Mouse (Mus musculus): ENCODE data around the gene Gstt3. TPM values are rescaled to one million over a fixed set of nuclear protein-coding genes. Genes with fewer than 3 reads are reported as not detected.
A peak's percentile ranks its signal among the peaks of the same experiment; 100 is the strongest.

Gstt3 gene
- polyA plus RNA-seq, 1 experiment from 2014 or later, result 0.45 TPM

DNA sequence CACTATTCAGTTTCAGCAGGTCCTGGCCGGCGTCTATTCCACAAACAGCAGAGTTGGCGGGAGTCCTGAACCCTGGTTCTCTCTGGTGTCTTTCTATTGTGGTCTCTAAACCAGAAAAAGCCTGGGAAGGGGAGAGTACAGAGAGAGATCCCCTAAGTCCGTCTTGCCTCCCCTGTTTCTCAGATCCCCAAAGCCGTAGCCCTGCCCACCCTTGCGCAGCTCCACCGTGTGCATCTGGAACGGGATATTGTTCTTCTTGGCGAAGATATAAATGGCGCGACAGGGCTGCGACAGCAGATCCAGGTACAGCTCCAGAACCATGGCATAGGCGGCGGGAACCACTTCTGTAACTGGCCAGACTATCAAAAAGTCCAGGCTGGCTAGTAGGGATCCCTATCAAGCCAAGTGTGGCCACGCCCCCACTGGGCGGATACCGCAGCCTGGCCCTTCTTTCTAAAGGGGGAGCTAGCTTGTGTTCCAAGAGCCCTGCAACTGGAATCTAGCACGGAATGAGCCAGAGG is 17.0 kb upstream of the Gstt3 start, which contains the start of gene Gstt1:
Gene Gstt1 (minus strand): TSS at position 409 of the 521 bp plus-strand sequence.
- no peaks in the 10 kb centered on the region for H3K9me3 ChIP-seq (replicated peaks)
- WGBS, result 1% methylated on average over 18 of the region's 18 CpGs
- peaks cover 19% of the 10 kb centered on the region for H3K4me1 ChIP-seq
- H3K27ac ChIP-seq, result no peak within 1 kb of the TSS
- peak within 1 kb of the TSS; percentile 47 for H3K4me3 ChIP-seq
- H3K9ac ChIP-seq, result peak within 1 kb of the TSS; percentile 58
- H3K36me3 ChIP-seq (ENCODE audit: poor library complexity, severe bottlenecking), result no peaks in the 10 kb centered on the region
- H3K4me2 ChIP-seq, result peak within 1 kb of the TSS; percentile 78
- ATAC-seq, result peak; percentile 70
- peaks cover 7% of the 10 kb centered on the region; the same call in 1 of the 2 replicates for H3K27me3 ChIP-seq

DNA sequence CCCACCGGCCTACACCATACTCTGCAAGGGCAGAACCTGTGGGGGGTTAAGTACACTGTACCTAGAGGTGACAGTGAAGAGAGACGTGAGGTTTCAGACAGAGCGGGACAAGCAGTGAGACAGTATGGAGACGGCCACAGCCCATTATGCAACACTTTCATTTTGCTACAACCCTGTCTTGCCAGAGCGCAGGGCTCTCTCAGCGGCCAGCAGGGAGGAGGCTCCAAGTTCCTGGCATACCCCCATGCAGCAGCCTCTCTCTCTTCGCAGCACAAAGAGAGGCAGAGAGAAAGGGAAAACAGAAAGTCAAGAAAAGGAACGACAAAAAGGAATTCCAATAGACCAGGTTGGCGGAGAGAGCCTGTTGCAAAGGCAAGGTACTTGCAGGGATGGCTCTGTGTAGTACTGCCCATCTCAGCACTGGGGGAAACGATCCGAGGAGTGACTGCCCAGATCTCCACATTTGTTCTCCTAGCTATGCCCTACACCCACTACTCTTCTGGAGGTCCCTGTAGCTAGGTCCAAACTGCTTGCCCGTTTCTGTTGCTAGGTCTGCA is 16.5 kb upstream of the Gstt3 start:
- Histone ChIP-seq H3K27ac (no peak overlapping the region), H3K36me3 (ENCODE audit: poor library complexity, severe bottlenecking) (no peaks in the 10 kb centered on the region), H3K4me2 (peak overlapping the region; percentile 78), H3K27me3 (peaks cover 7% of the 10 kb centered on the region; the same call in 1 of the 2 replicates), H3K9me3 (replicated peaks) (no peaks in the 10 kb centered on the region), H3K4me3 (peak overlapping the region; percentile 47), H3K9ac (peak overlapping the region; percentile 58), H3K4me1 (peaks cover 19% of the 10 kb centered on the region)
- ATAC-seq, result peak; percentile 81
- under 1% methylated on average over 12 of the region's 12 CpGs for WGBS

DNA sequence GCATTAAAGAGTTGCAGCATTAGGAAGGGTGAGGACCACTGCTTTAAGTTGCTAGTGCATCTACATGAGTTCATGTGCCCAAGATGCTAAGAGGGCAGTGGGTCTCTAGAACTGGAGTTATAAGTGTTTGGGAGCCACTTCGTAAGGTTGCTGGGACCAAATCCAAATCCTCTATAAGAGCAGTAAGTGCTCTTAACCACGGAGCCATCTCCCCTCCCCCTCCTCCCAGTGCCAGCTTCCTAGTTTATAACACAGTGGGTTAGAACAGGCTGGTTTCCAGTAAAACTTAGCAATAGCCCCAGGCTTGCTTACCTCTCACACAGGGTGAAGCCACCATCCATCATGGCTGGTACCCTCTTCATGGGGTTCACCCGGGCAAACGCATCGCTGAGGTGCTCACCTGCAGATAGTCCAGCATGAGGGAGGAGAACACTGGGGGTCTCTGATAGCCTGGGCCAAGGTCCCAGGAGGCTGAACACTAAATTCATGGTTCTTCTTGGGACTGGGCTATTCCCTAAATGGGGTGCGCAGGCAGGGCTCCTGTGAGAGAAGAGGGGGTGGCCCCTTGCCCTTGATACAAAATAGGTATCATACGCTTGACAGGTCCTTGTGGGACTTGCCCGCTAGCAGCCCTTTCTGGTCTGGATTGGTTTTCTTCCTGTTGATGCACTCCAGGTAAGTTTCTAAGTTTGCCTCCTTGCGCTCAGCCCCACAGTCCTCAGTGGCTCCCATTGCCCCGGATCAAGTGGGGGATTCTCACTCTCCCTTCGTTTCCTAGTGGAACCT is 15.7 kb upstream of the Gstt3 start:
- ATAC-seq, result peak; percentile 13; the same call in 1 of the 2 replicates
- WGBS, result 47% methylated on average over 11 of the region's 11 CpGs

DNA sequence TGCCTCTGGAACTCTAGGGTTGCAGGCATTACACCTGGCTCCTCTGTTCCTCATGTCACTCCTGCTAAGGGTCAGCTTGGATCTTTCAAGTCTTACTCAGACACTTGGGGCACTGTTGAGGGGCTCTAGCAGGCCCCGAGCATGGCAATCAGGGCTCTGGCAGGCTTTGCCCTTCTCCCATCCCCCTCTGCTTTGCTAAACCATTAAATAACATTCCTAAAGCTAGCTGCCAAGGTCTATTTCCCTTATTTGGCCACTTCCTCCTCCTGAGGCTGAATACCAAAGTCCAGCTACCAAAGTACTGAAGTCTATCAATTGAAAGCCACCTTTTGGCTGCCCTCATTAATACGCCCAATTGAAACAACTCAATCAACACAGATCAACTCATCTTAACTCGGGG is 13.7 kb upstream of the Gstt3 start:
- H3K27me3 ChIP-seq, result peaks cover 7% of the 10 kb centered on the region; the same call in 1 of the 2 replicates
- H3K27ac ChIP-seq, result no peak overlapping the region
- H3K4me1 ChIP-seq, result peaks cover 19% of the 10 kb centered on the region
- H3K36me3 ChIP-seq (ENCODE audit: poor library complexity, severe bottlenecking), result no peaks in the 10 kb centered on the region
- no peak overlapping the region for H3K4me2 ChIP-seq
- no peaks in the 10 kb centered on the region for H3K9me3 ChIP-seq (replicated peaks)
- H3K9ac ChIP-seq, result no peak overlapping the region
- 20% methylated on average over 3 of the region's 3 CpGs for WGBS
- H3K4me3 ChIP-seq, result no peak overlapping the region
- no peak for ATAC-seq

More for the DNA sequence above, 15.7 kb upstream of the Gstt3 start:
- no peaks in the 10 kb centered on the region for H3K36me3 ChIP-seq (ENCODE audit: poor library complexity, severe bottlenecking)
- H3K4me3 ChIP-seq, result peak overlapping the region; percentile 47
- peak overlapping the region; percentile 78 for H3K4me2 ChIP-seq
- peaks cover 19% of the 10 kb centered on the region for H3K4me1 ChIP-seq
- H3K27ac ChIP-seq, result no peak overlapping the region
- no peaks in the 10 kb centered on the region for H3K9me3 ChIP-seq (replicated peaks)
- 0 out of 2 replicates have a peak overlapping the region, but pooled peaks have one; percentile 58 for H3K9ac ChIP-seq
- peaks cover 7% of the 10 kb centered on the region; the same call in 1 of the 2 replicates for H3K27me3 ChIP-seq

DNA sequence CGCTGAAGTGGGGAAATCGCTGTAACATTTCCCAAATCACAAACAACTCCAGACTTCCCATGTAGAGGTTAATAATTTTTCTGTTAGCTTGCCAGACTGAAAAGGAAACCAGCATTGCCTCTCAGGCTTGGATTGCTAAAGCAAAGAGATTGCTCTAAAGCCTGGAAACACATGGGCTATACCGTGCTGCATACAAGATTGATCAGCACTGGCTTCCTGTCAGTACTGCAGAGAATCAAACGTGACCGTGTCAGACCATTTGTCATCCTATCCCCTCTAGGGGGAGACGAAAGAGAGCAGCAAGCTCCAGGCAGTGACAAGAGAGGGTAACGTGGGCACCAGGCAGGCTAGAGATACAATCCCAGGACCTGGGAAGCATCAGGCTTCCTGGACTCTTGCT is 9.6 kb upstream of the Gstt3 start:
- Histone ChIP-seq H3K27ac (no peak overlapping the region), H3K27me3 (no peaks in the 10 kb centered on the region), H3K9ac (0 out of 2 replicates have a peak overlapping the region, but pooled peaks have one; percentile 13), H3K4me3 (no peak overlapping the region), H3K9me3 (replicated peaks) (no peaks in the 10 kb centered on the region), H3K4me1 (peaks cover 3% of the 10 kb centered on the region; the same call in 1 of the 2 replicates), H3K36me3 (ENCODE audit: poor library complexity, severe bottlenecking) (no peaks in the 10 kb centered on the region), H3K4me2 (no peak overlapping the region)
- WGBS, result 28% methylated on average over 7 of the region's 7 CpGs
- ATAC-seq, result no peak

DNA sequence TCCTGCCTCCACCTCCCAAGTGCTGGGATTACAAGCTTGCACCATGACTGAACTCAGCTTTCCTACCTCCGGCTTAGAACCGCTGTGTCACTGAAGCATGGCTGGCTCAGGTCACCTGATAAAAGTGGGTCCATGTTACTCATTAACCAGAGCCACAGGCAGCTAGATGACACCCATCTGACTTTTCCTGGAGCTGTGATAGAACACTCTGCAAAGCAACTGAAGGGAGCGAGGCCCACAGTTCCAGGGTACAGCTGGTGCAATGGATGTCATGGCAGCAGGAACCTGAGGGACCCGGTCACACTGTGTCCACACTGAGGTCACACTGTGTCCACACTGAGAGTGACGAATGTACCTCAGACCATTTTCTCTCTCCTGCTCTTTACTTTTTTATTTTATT is 8.6 kb upstream of the Gstt3 start:
- Histone ChIP-seq H3K27ac (no peak overlapping the region), H3K9me3 (replicated peaks) (no peaks in the 10 kb centered on the region), H3K4me3 (no peak overlapping the region), H3K36me3 (ENCODE audit: poor library complexity, severe bottlenecking) (no peaks in the 10 kb centered on the region), H3K4me1 (peaks cover 2% of the 10 kb centered on the region; the same call in 1 of the 2 replicates), H3K4me2 (no peak overlapping the region), H3K9ac (no peak overlapping the region), H3K27me3 (no peaks in the 10 kb centered on the region)
- no peak for ATAC-seq
- 96% methylated on average over 5 of the region's 5 CpGs for WGBS

DNA sequence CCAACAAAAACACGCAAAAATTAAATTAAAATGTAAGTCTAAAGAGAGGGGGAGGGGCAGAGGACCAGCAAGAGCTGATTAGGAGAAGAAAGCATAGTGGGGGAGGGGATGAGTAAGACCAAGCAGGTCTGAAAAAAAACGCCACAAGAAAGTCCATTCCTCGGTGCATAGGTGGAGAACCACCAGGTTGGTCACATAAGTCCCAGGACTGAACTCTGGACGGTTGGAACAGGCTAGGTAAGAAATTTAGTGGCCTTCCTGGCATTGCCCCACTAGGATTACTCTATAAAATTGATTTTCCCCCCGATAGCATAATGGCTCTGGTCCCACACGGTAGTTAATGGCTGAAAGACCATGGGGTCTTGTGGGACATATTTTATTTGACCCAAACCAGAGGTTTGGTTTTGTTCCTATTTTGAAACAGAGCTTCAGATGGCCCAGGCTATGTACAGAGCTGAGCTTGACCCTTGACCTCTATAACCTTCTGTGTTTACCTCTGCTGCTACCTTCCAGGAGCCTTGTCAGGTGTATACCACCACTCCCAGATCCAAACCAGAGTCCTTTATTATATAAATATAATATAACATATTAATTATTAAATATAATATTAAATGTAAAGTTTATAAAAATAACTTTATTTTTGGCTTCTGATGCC is 8.0 kb upstream of the Gstt3 start:
- Histone ChIP-seq H3K36me3 (ENCODE audit: poor library complexity, severe bottlenecking) (no peaks in the 10 kb centered on the region), H3K4me1 (no peaks in the 10 kb centered on the region), H3K4me2 (no peak overlapping the region), H3K9ac (no peak overlapping the region), H3K9me3 (replicated peaks) (no peaks in the 10 kb centered on the region), H3K27ac (no peak overlapping the region), H3K27me3 (0 out of 2 replicates have a peak, but pooled peaks cover under 1% of the 10 kb centered on the region), H3K4me3 (no peak overlapping the region)
- WGBS, result 70% methylated on average over 6 of the region's 6 CpGs
- no peak for ATAC-seq

DNA sequence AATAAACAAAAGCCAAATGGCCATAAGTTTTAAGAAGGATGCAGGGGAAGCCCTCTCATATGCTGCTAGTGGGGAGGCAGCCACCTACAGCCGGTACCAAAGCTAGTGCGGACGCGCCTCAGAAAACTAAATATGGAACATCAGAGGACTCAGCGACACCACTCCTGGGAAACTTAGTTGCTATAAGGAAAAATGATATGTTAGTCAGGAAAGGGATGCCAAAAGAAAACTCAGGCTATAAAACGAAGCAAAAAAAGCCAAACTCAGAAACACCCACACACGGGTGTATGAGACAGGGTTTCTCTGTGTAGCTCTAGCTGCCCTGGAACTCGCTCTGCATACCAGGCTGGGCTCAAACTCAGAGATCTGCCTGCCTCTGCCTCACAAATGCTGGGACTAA is 7.1 kb upstream of the Gstt3 start:
- no peak overlapping the region for H3K27ac ChIP-seq
- 94% methylated on average over 8 of the region's 8 CpGs for WGBS
- H3K9ac ChIP-seq, result no peak overlapping the region
- no peak overlapping the region for H3K4me3 ChIP-seq
- no peaks in the 10 kb centered on the region for H3K4me1 ChIP-seq
- no peaks in the 10 kb centered on the region for H3K36me3 ChIP-seq (ENCODE audit: poor library complexity, severe bottlenecking)
- H3K9me3 ChIP-seq (replicated peaks), result no peaks in the 10 kb centered on the region
- no peak overlapping the region for H3K4me2 ChIP-seq
- H3K27me3 ChIP-seq, result 0 out of 2 replicates have a peak, but pooled peaks cover 5% of the 10 kb centered on the region
- no peak for ATAC-seq

DNA sequence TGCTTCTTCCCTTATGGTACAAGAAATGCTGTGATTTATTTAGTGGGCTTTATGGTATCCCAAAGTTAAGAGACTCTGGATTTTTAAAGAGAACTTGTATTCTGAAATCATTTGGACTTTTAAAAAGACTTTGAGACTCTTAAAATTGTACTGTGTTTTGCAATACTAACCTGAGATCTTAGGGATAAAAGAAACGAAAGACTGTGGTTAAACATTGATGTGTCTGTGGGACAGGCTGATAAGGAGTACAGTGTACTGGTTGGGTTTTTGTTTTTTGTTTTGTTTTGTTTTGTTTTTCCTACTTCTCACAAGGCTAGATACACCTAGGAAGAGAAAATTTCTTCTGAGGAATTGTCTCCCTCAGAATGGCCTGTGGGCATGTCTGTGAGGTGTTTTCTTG is 4.2 kb upstream of the Gstt3 start:
- peaks cover 28% of the 10 kb centered on the region for H3K27me3 ChIP-seq
- peaks cover 9% of the 10 kb centered on the region for H3K4me1 ChIP-seq
- 67% methylated on average over 1 of the region's 1 CpGs for WGBS
- no peak overlapping the region for H3K9ac ChIP-seq
- no peak overlapping the region for H3K4me2 ChIP-seq
- no peak overlapping the region for H3K27ac ChIP-seq
- H3K9me3 ChIP-seq (replicated peaks), result no peaks in the 10 kb centered on the region
- ATAC-seq, result no peak
- no peaks in the 10 kb centered on the region for H3K36me3 ChIP-seq (ENCODE audit: poor library complexity, severe bottlenecking)
- H3K4me3 ChIP-seq, result no peak overlapping the region

DNA sequence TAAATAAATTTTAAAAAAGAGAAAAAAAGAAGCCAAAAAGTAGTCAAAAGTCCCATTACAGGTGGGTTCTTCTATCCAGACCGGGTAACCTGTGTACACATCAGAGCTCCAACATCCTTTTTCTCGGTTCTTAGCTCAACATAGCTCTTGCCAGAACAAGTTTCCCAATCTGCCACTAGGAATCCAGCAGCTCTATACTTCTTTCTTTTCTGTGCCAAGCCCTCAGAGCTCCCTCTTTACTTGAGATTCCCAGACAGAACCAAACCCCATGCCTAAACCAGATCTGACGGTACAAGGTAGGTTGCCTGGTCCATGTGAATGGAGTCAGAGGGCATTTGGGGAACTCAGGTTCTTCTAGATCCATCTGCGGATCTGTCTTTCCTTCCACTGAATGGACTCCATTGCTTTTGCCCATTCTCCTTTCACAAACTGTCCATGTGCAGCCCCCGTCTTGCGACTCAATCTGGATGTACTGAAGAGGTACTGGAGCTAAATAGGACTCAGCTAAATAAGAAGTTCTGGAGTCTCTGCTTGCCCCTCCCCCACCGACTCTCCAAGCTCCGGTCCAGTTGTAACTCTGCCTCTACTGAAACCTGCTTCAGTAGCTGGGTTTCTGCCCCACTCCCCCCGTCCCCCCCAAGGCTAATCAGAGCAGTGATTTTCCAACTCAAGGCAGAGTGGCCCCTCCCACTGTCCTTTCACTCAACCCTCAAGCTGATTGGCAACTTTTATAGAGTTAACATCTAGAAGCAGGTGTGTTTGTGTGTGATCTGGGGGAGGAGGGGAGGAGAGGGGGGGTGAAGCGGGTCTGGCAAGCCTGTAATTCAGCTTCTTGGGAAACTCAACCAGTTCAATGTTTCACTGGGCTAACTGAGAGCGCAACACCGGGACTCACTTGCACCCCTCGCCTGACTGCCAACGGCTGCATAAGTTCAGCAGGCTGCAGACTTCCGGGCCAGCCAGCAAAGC is 1.7 kb downstream of the Gstt3 start:
- WGBS, result 39% methylated on average over 15 of the region's 15 CpGs

DNA sequence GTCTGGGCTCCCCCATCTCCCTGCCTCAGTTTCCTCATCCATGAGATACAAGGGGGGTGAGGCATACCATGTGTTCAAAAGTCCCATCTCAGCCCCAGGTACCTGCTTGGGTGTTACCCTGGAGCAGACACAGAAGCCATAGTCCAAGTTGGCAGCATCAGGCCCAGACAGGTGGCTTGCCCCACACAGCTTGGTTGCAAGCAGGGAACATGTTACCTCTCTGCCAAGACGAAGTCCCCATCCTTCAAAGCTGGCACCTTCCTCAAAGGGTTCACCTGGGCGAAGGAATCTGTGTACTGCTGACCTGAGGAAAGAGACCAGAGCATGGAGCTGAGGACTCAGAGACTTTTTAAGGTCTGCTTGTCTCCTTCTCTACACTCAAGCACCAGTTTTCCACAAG is 3.3 kb downstream of the Gstt3 start:
- Histone ChIP-seq H3K9me3 (replicated peaks) (no peaks in the 10 kb centered on the region), H3K36me3 (ENCODE audit: poor library complexity, severe bottlenecking) (no peaks in the 10 kb centered on the region), H3K9ac (no peak overlapping the region), H3K27ac (no peak overlapping the region), H3K27me3 (peaks cover 64% of the 10 kb centered on the region), H3K4me1 (peaks cover 14% of the 10 kb centered on the region), H3K4me3 (no peak overlapping the region), H3K4me2 (no peak overlapping the region)
- WGBS, result 92% methylated on average over 2 of the region's 2 CpGs
- ATAC-seq, result no peak

More for the DNA sequence above, 1.7 kb downstream of the Gstt3 start:
- Histone ChIP-seq H3K9me3 (replicated peaks) (no peaks in the 10 kb centered on the region), H3K27ac (no peak overlapping the region), H3K36me3 (ENCODE audit: poor library complexity, severe bottlenecking) (no peaks in the 10 kb centered on the region), H3K4me1 (peaks cover 12% of the 10 kb centered on the region), H3K27me3 (peaks cover 68% of the 10 kb centered on the region), H3K4me3 (no peak overlapping the region), H3K9ac (no peak overlapping the region), H3K4me2 (no peak overlapping the region)
- no peak for ATAC-seq

Measured in forebrain, embryonic 13.5 days (tissue).